Mouse (Mus musculus) heart, postnatal 0 days (tissue): ENCODE results near the gene Atf5. TPM values are rescaled to one million over a fixed set of nuclear protein-coding genes. Genes with fewer than 3 reads are reported as not detected.

Experiments
- ATAC-seq: fragments of 200-750 bp; cut with Nextera tagmentation; 2 replicates; pipeline ENCODE4 v1.8.0; 2017; ENCODE audit warnings: low read depth, moderate number of reproducible peaks, moderate library complexity; ENCODE audit not compliant: insufficient read depth
- DNase-seq: peaks from one replicate; pipeline ENCODE4 v3.0.0-alpha.2; 2016; ENCODE audit warnings: low spot score
- H3K27ac ChIP-seq: fragments of 300-500 bp; sonication (generic); 2 replicates; pipeline ENCODE4 v1.5.1; 2014; ENCODE audit warnings: low read depth, mild to moderate bottlenecking
- H3K27me3 ChIP-seq: fragments of 300-500 bp; sonication (generic); 2 replicates; pipeline ENCODE4 v1.6.1; 2014; ENCODE audit warnings: low read length, mixed read lengths; ENCODE audit not compliant: control insufficient read depth, insufficient read depth
- H3K36me3 ChIP-seq: fragments of 300-500 bp; sonication (generic); replicated peaks from 2 replicates; pipeline ENCODE4 v1.6.1; 2014; ENCODE audit warnings: low read length, mixed read lengths; ENCODE audit not compliant: control insufficient read depth, insufficient read depth
- H3K4me1 ChIP-seq: fragments of 300-500 bp; sonication (generic); 2 replicates; pipeline ENCODE4 v1.6.1; 2014; ENCODE audit warnings: antibody characterized with exemption; ENCODE audit not compliant: control insufficient read depth, insufficient read depth
- H3K4me2 ChIP-seq: fragments of 300-500 bp; sonication (generic); 2 replicates; pipeline ENCODE4 v1.6.1; 2014; ENCODE audit warnings: low read depth, mild to moderate bottlenecking, low read length, moderate library complexity
- H3K4me3 ChIP-seq: fragments of 300-500 bp; sonication (generic); 2 replicates; pipeline ENCODE4 v1.5.1; 2014; ENCODE audit warnings: low read depth, low read length
- H3K9ac ChIP-seq: fragments of 300-500 bp; sonication (generic); replicated peaks from 2 replicates; pipeline ENCODE4 v1.6.1; 2014; ENCODE audit warnings: low read depth, low read length, mixed read lengths
- H3K9me3 ChIP-seq: fragments of 300-500 bp; sonication (generic); replicated peaks from 2 replicates; pipeline ENCODE4 v1.6.1; 2016; ENCODE audit warnings: low read length; ENCODE audit not compliant: control insufficient read depth
- CTCF ChIP-seq: IDR thresholded peaks from 2 replicates; pipeline ENCODE4 v1.5.1; 2016; ENCODE audit warnings: antibody characterized with exemption, control low read depth, low read depth
- EP300 ChIP-seq: IDR thresholded peaks from 2 replicates; pipeline ENCODE4 v1.6.1; 2016; ENCODE audit warnings: antibody characterized with exemption, low read depth
- WGBS: fragments of 180-500 bp; shearing (Covaris S2); extraction: QIAGEN DNeasy Blood & Tissue Kit; methylation state at CpG from one replicate; pipeline ENCODE4 v1.1.7; 2014; 5-methylcytosine and 5-hydroxymethylcytosine counted together
- polyA plus RNA-seq: library from polyadenylated mRNA; unstranded; fragments of >200 nt; fragmentation: Nextera tagmentation; extraction: Ambion mirVana; gene quantifications from 2 replicates; pipeline ENCODE4 v1.2.1, GENCODE M21; 2015
- total RNA-seq: library from RNA; depleted of rRNA; stranded (reverse); fragments of >200 nt; gene quantifications from 2 replicates; pipeline ENCODE4 v1.2.3, GENCODE M21; 2014; ENCODE audit warnings: low replicate concordance

The Atf5 gene
- total and polyA plus RNA-seq, 2 experiments from 2014 or later = 3.0 to 16.0 TPM

DNA sequence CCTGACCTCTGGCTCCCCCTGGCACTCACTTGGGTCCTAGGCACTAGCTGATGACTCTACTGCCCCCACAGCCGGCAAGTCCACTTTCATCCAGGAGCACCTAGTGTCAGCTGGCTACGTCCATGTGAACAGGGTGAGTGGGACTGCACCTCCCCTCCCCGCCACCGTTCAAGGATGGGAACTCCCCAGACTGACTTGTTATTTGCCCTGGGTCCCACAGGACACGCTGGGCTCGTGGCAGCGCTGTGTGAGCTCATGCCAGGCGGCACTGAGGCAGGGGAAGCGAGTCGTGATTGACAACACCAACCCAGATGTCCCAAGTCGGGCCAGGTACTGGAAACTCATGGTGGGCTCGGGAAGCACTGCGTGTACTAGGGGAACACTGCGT lies 45.0 kb upstream of the Atf5 start:
- Histone ChIP-seq H3K36me3 (peaks cover 41% of the 10 kb centered on the region), H3K9me3 (no peaks in the 10 kb centered on the region), H3K27me3 (no peaks in the 10 kb centered on the region), H3K27ac (0 out of 2 replicates have a peak overlapping the region, but pooled peaks have one; percentile 8), H3K9ac (no peak overlapping the region), H3K4me1 (peaks cover 32% of the 10 kb centered on the region), H3K4me2 (no peak overlapping the region), H3K4me3 (no peak overlapping the region)
- no peak for ATAC-seq
- 79% methylated on average over 14 of the region's 14 CpGs for WGBS
- TF ChIP-seq EP300 (no peak), CTCF (no peak)
- no peak for DNase-seq

DNA sequence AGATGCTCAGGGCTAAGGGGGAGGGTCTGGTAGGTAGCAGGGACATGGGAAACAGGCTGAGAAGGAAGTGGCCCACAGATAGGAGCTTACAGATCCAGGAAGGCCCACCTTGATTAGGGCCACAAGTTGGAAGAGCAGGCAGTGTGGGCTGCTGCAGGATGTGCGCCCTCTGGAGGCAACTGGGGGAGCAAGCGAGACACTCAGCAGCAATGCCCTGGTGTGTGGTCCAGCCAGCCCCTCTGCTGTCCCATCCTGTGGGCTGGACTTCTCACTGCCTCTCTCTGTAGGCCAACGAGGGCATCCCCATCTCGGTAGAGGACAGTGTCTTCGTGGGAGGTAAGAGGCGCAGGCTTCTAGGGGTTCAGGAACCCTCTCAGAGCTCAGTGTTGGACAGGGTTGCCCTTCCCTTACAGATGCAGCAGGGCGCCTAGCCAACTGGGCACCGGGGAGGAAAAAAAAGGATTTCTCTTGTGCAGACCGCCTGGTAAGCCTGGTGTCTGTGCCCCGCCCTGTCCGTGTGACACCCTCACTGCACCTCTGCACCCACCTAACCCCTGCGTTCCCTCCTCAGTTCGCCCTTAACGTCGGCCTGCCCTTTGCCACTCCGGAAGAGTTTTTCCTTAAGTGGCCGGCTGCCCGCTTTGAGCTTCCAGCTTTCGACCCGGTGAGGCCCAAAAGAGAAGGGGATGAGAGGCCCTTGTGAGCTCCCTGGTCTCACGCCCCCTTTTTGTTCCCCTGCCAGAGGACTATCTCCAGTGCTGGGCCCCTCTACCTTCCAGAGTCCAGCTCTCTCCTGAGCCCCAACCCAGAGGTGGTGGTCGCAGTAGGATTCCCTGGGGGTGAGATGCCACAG lies 44.3 kb upstream of the Atf5 start:
- peaks cover 41% of the 10 kb centered on the region for H3K36me3 ChIP-seq
- 62% methylated on average over 19 of the region's 22 CpGs for WGBS
- 0 out of 2 replicates have a peak overlapping the region, but pooled peaks have one; percentile 8 for H3K27ac ChIP-seq
- no peak overlapping the region for H3K4me2 ChIP-seq
- no peaks in the 10 kb centered on the region for H3K9me3 ChIP-seq
- DNase-seq (peak; percentile 51), ATAC-seq (peak; percentile 43)
- H3K4me1 ChIP-seq = peaks cover 28% of the 10 kb centered on the region
- H3K9ac ChIP-seq = no peak overlapping the region
- no peak for TF ChIP-seq EP300
- TF ChIP-seq CTCF = peak; percentile 84
- H3K27me3 ChIP-seq = no peaks in the 10 kb centered on the region
- no peak overlapping the region for H3K4me3 ChIP-seq

DNA sequence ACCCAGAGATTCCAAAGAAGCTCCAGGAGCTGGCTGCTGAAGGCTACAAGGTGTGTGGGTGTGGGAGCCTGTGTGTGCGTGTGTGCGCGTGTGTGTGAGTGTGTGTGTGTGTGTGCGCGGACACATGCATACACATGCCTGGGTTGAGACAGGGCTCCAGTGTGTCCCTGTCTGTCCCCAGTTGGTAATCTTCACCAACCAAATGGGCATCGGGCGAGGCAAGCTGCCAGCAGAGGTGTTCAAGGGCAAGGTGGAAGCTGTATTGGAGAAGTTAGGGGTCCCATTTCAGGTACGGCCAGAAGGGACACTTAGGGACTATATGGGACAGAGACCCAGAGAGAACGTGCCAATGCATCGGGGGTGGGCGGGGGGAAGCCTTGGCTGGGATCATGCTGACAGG lies 43.4 kb upstream of the Atf5 start:
- Histone ChIP-seq H3K27me3 (no peaks in the 10 kb centered on the region), H3K36me3 (peaks cover 35% of the 10 kb centered on the region), H3K4me1 (peaks cover 25% of the 10 kb centered on the region), H3K4me3 (no peak overlapping the region), H3K9me3 (no peaks in the 10 kb centered on the region), H3K9ac (no peak overlapping the region), H3K4me2 (no peak overlapping the region), H3K27ac (no peak overlapping the region)
- 86% methylated on average over 11 of the region's 11 CpGs for WGBS
- TF ChIP-seq EP300 = no peak
- no peak for TF ChIP-seq CTCF
- ATAC-seq (no peak), DNase-seq (no peak)

GRCm38 (mm10) chr7:44857905-44858304 lies 41.4 kb upstream of the Atf5 start:
- no peak for DNase-seq
- Histone ChIP-seq H3K9ac (peak overlapping the region; percentile 74), H3K4me2 (peak overlapping the region; percentile 95), H3K27me3 (no peaks in the 10 kb centered on the region), H3K36me3 (peaks cover 18% of the 10 kb centered on the region), H3K9me3 (no peaks in the 10 kb centered on the region), H3K27ac (peak overlapping the region; percentile 84), H3K4me3 (peak overlapping the region; percentile 84), H3K4me1 (peaks cover 24% of the 10 kb centered on the region)
- no peak for TF ChIP-seq EP300
- no peak for TF ChIP-seq CTCF
- no peak for ATAC-seq
- WGBS = 29% methylated on average over 8 of the region's 8 CpGs

- Histone ChIP-seq H3K9ac (peak within 1 kb of the TSS; percentile 74), H3K27ac (peak within 1 kb of the TSS; percentile 84), H3K27me3 (no peaks in the 10 kb centered on the region), H3K9me3 (no peaks in the 10 kb centered on the region), H3K36me3 (0 out of 2 replicates have a peak, but pooled peaks cover 12% of the 10 kb centered on the region), H3K4me2 (peak within 1 kb of the TSS; percentile 95), H3K4me3 (peak within 1 kb of the TSS; percentile 84), H3K4me1 (peaks cover 24% of the 10 kb centered on the region)
- DNase-seq = peak; percentile 84
- TF ChIP-seq CTCF (no peak), EP300 (no peak)
- under 1% methylated on average over 32 of the region's 32 CpGs for WGBS
- ATAC-seq = peak; percentile 24
Observed at GRCm38 (mm10) chr7:44857042-44857552, 40.6 kb upstream of the Atf5 start, which contains the start of gene Pnkp. Gene Pnkp (plus strand): TSS chr7:44857139.
